Mouse (Mus musculus) brain, embryonic 14.5 days (tissue): ENCODE data around the gene Calr4.

Experiments used
- CTCF ChIP-seq: fragments of 200-500 bp; IDR thresholded peaks from 2 replicates; pipeline ENCODE4 v1.5.1; 2012; ENCODE audit warnings: inconsistent platforms, mild to moderate bottlenecking, moderate library complexity, borderline replicate concordance; ENCODE audit not compliant: insufficient read depth, insufficient read length; ENCODE audit errors: extremely low read depth
- POLR2A ChIP-seq: fragments of 200-500 bp; IDR thresholded peaks from 2 replicates; pipeline ENCODE4 v1.6.1; 2012; ENCODE audit warnings: mild to moderate bottlenecking, inconsistent platforms, borderline replicate concordance; ENCODE audit not compliant: poor library complexity, insufficient read depth, insufficient read length, severe bottlenecking; ENCODE audit errors: extremely low read depth

DNA sequence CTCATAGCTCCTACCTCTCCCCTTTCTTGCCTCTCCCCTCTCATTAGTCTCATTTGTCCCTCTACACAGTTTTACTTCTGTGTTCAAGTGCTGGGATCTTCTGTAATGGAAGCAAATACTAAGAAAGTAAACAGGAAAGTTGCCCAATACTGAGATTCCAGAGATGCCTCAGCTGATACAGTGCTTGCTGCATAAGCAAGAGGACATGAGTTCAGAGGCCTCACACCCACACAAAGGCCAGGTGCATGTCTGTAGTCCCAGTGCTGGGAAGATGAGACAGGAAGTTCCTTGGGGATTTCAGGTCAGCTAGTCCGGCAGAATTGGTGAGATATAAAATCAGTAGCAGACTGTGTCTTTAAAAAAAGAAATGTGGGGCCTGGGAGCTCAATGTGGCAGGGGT lies 29.9 kb upstream of the Calr4 start:
- TF ChIP-seq POLR2A = no peak
- no peak for TF ChIP-seq CTCF
